In genomic region chr9:70194622-70195021, GRCm38 (mm10) we compare ENCODE assay signal across 30 mouse cellular contexts. TPM values are rescaled to one million over a fixed set of nuclear protein-coding genes. Genes with fewer than 3 reads are reported as not detected.
DNase-seq lines count a peak whose midpoint lies in the region; ATAC-seq and TF ChIP-seq lines count a peak whose summit lies in the region.
"Had no signal": no experiment of that assay in that cellular context is flagged by ENCODE, and none has a peak within 500 bp of the region (broad histone marks: within the 10 kb centered on the region; RNA-seq: fewer than 3 reads in every experiment).

No protein-coding gene starts in this region.

- 0 out of 2 replicates have a peak, but pooled peaks cover 2% of the 10 kb centered on the region for H3K36me3 ChIP-seq in ES-Bruce4 (ENCODE audit: control insufficient read depth, insufficient read depth, low read length, poor library complexity, severe bottlenecking)
- no peaks in the 10 kb centered on the region for H3K36me3 ChIP-seq in midbrain, embryonic 13.5 days
- H3K36me3 ChIP-seq: forebrain, embryonic 10.5 days; heart, embryonic 13.5 days; kidney, embryonic 15.5 days; liver, embryonic 13.5 days; lung, embryonic 15.5 days; neural tube, embryonic 13.5 days; stomach, embryonic 15.5 days had no signal

- no peaks in the 10 kb centered on the region for H3K9me3 ChIP-seq in ES-Bruce4 (replicated peaks; ENCODE audit: control insufficient read depth, insufficient read depth, low read length, poor library complexity, severe bottlenecking)
- no peaks in the 10 kb centered on the region for H3K9me3 ChIP-seq in midbrain, embryonic 13.5 days
- H3K9me3 ChIP-seq: forebrain, embryonic 10.5 days; heart, embryonic 13.5 days; kidney, embryonic 15.5 days; liver, embryonic 13.5 days; lung, embryonic 15.5 days; megakaryocyte, embryonic 14.5 days; neural tube, embryonic 13.5 days; stomach, embryonic 15.5 days had no signal

- peak overlapping the region; percentile 86 for H3K27ac ChIP-seq in ES-Bruce4 (ENCODE audit: insufficient read depth, low read length)
- H3K27ac ChIP-seq in midbrain, embryonic 13.5 days = no peak overlapping the region
- H3K27ac ChIP-seq: forebrain, embryonic 10.5 days; heart, embryonic 13.5 days; hindbrain, postnatal 0 days; kidney, embryonic 15.5 days; left cerebral cortex, adult 2 months; liver, embryonic 13.5 days; lung, embryonic 15.5 days; neural tube, embryonic 13.5 days; stomach, embryonic 15.5 days had no signal

- 88% methylated on average over 11 of the region's 11 CpGs for WGBS in midbrain, embryonic 13.5 days

- H3K9ac ChIP-seq in ES-Bruce4 (ENCODE audit: low read depth, poor library complexity, severe bottlenecking) = peak overlapping the region; percentile 31; the same call in 1 of the 2 replicates
- no peak overlapping the region for H3K9ac ChIP-seq in midbrain, embryonic 13.5 days (replicated peaks)
- H3K9ac ChIP-seq: heart, embryonic 13.5 days; kidney, embryonic 15.5 days; liver, embryonic 13.5 days; lung, embryonic 15.5 days; neural tube, embryonic 13.5 days; stomach, embryonic 15.5 days had no signal

- no peak overlapping the region for H3K4me2 ChIP-seq in midbrain, embryonic 13.5 days (replicated peaks)
- H3K4me2 ChIP-seq: heart, embryonic 13.5 days; kidney, embryonic 15.5 days; liver, embryonic 13.5 days; lung, embryonic 15.5 days; neural tube, embryonic 13.5 days; stomach, embryonic 15.5 days had no signal

- ATAC-seq in granulocyte monocyte progenitor cell, adult 5-6 weeks (replicated peaks; ENCODE audit: poor library complexity, severe bottlenecking) = peak; percentile 17; the same call in 1 of the 2 replicates
- no peak for ATAC-seq in midbrain, embryonic 13.5 days
- ATAC-seq: forebrain, embryonic 16.5 days; hindbrain, postnatal 0 days; intestine, postnatal 0 days; midbrain, embryonic 16.5 days had no signal

- DNase-seq in lung, postnatal 10 days = peak; percentile 32
- no peak for DNase-seq in lung, postnatal 4 days
- no peak for DNase-seq in thymus, postnatal 25 days
- DNase-seq in spleen, postnatal 14 days (ENCODE audit: low spot score in 2 of 2) = no peak
- DNase-seq: adrenal gland, postnatal 14 days; cerebellum, adult 9-11 months; gastrocnemius, postnatal 10 days; heart, adult 18-20 months; heart, postnatal 14 days; kidney, postnatal 36 days; layer of hippocampus, adult 9-11 months; liver, embryonic 13.5 days had no signal

- H3K4me1 ChIP-seq in ES-Bruce4 (ENCODE audit: control insufficient read depth, insufficient read depth, low read length) = no peaks in the 10 kb centered on the region
- H3K4me1 ChIP-seq in midbrain, embryonic 13.5 days (replicated peaks) = no peaks in the 10 kb centered on the region
- H3K4me1 ChIP-seq: kidney, embryonic 15.5 days; liver, embryonic 13.5 days; lung, embryonic 15.5 days; megakaryocyte, embryonic 14.5 days; neural tube, embryonic 13.5 days; stomach, embryonic 15.5 days had no signal

- TF ChIP-seq CTCF in ES-Bruce4 (IDR thresholded peaks at IDR 0.05; ENCODE audit: low read depth, low read length) = peak; percentile 51

- peak; percentile 54 for TF ChIP-seq POLR2A in ES-Bruce4 (IDR thresholded peaks at IDR 0.05; ENCODE audit: insufficient read depth, low read length)

- peak; percentile 94 for TF ChIP-seq EP300 in ES-Bruce4 (IDR thresholded peaks at IDR 0.05; ENCODE audit: insufficient read depth, low read depth, low read length)

- H3K27me3 ChIP-seq in ES-Bruce4 (ENCODE audit: control insufficient read depth, insufficient read depth, low read length, poor library complexity, severe bottlenecking) = no peaks in the 10 kb centered on the region
- no peaks in the 10 kb centered on the region for H3K27me3 ChIP-seq in midbrain, embryonic 13.5 days
- H3K27me3 ChIP-seq: heart, embryonic 13.5 days; kidney, embryonic 15.5 days; liver, embryonic 13.5 days; lung, embryonic 15.5 days; neural tube, embryonic 13.5 days; stomach, embryonic 15.5 days had no signal

- H3K4me3 ChIP-seq in ES-Bruce4 (ENCODE audit: low read depth, low read length) = peak overlapping the region; percentile 61; the same call in 1 of the 2 replicates
- H3K4me3 ChIP-seq in midbrain, embryonic 13.5 days (replicated peaks) = no peak overlapping the region
- H3K4me3 ChIP-seq: forebrain, embryonic 10.5 days; heart, embryonic 13.5 days; kidney, embryonic 15.5 days; left cerebral cortex, adult 2 months; liver, embryonic 13.5 days; lung, embryonic 15.5 days; megakaryocyte, embryonic 14.5 days; myocyte; neural tube, embryonic 13.5 days; stomach, embryonic 15.5 days had no signal

RNA-seq across cellular contexts. Expression of gene Myo1e, which starts 12.5 kb away (rescaled TPM):
- polyA plus RNA-seq in ES-Bruce4 (2011; ENCODE audit: insufficient read depth, insufficient read length, low read depth, missing spikeins) = 51.6 and 54.2 TPM in 2 replicates
- 0.94 TPM in 1 of 2 replicates, not detected in the other for total RNA-seq in granulocyte monocyte progenitor cell, adult 5-6 weeks (2014; fragmentation: Nextera tagmentation)
- 0.17 and 0.21 TPM in 2 replicates for total RNA-seq in granulocyte monocyte progenitor cell, adult 5-6 weeks (2017)
- polyA plus RNA-seq in midbrain, embryonic 13.5 days (2015; fragmentation: Nextera tagmentation; extraction: Ambion mirVana) = 6.0 and 6.1 TPM in 2 replicates

RNA-seq across cellular contexts. Expression of gene Fam81a, which starts 52.3 kb away (rescaled TPM):
- polyA plus RNA-seq in ES-Bruce4 (2011; ENCODE audit: insufficient read depth, insufficient read length, low read depth, missing spikeins) = 7.8 and 8.3 TPM in 2 replicates
- not detected in 2 replicates for total RNA-seq in granulocyte monocyte progenitor cell, adult 5-6 weeks (2014; fragmentation: Nextera tagmentation)
- not detected in 2 replicates for total RNA-seq in granulocyte monocyte progenitor cell, adult 5-6 weeks (2017)
- polyA plus RNA-seq in midbrain, embryonic 13.5 days (2015; fragmentation: Nextera tagmentation; extraction: Ambion mirVana) = 4.0 and 5.1 TPM in 2 replicates
- total RNA-seq: common myeloid progenitor, adult 5-6 weeks; MEL had no signal
